Comparison of ENCODE assay signal across 8 mouse cellular contexts in genomic region chr8:15221211-15221912, GRCm38 (mm10).
DNase-seq lines count a peak whose midpoint lies in the region; ATAC-seq and TF ChIP-seq lines count a peak whose summit lies in the region.

No protein-coding gene starts in this region.

- no peaks in the 10 kb centered on the region for H3K79me2 ChIP-seq in CH12.LX (replicated peaks; ENCODE audit: control insufficient read depth, extremely low read depth, insufficient read depth, poor library complexity, severe bottlenecking)

- peak; percentile 53 for TF ChIP-seq RAD21 in CH12.LX (IDR thresholded peaks at IDR 0.05; ENCODE audit: low read depth, low read length)

- intact Hi-C loops in left cerebral cortex, adult 2 months (cut with DNase I): loop anchor here (2.0 to 10.0 kb wide), 3 partner anchors 84 to 773 kb away; no protein-coding TSS in a partner anchor

- no peaks in the 10 kb centered on the region for H3K36me3 ChIP-seq in CH12.LX (replicated peaks in 1 of 2; ENCODE audit: control insufficient read depth in 1 of 2, insufficient read depth in 1 of 2, low read length in 1 of 2)
- H3K36me3 ChIP-seq in midbrain, embryonic 16.5 days (ENCODE audit: control insufficient read depth, insufficient read depth, low read length): no peaks in the 10 kb centered on the region

- peak; percentile 45 to 52 for TF ChIP-seq CTCF in CH12.LX (conservative IDR thresholded peaks at IDR 0.05 in 1 of 2, IDR thresholded peaks at IDR 0.05 in 1 of 2; ENCODE audit: low read depth in 2 of 2, low read length in 2 of 2)
- TF ChIP-seq CTCF in left cerebral cortex, adult 2 months (IDR thresholded peaks at IDR 0.05): peak; percentile 83

- 43% methylated on average over 13 of the region's 13 CpGs for WGBS in midbrain, embryonic 16.5 days

- H3K27me3 ChIP-seq in CH12.LX (replicated peaks): no peaks in the 10 kb centered on the region
- no peaks in the 10 kb centered on the region for H3K27me3 ChIP-seq in midbrain, embryonic 16.5 days (ENCODE audit: control insufficient read depth, insufficient read depth, low read depth, low read length)

- in situ Hi-C loops in CH12.LX (cut with MboI; ENCODE audit: low pct_ligation_motif_present, low pct_unique_long_range_greater_than_20kb, low sequenced_read_pairs): no loop called here

- no peak overlapping the region for H3K4me2 ChIP-seq in CH12.LX (ENCODE audit: insufficient read depth, low read depth, poor library complexity, severe bottlenecking)
- no peak overlapping the region for H3K4me2 ChIP-seq in midbrain, embryonic 16.5 days (ENCODE audit: low read length)

- TF ChIP-seq EP300 in CH12.LX (IDR thresholded peaks at IDR 0.05; ENCODE audit: low read length): no peak

- TF ChIP-seq POLR2A in CH12.LX (IDR thresholded peaks at IDR 0.05; ENCODE audit: low read depth, low read length): no peak

- H3K4me3 ChIP-seq in CH12.LX (replicated peaks in 1 of 3; ENCODE audit: low read depth in 2 of 3, low read length in 2 of 3, poor library complexity in 1 of 3): no peak overlapping the region
- H3K4me3 ChIP-seq in left cerebral cortex, adult 2 months: no peak overlapping the region
- no peak overlapping the region for H3K4me3 ChIP-seq in midbrain, embryonic 16.5 days (ENCODE audit: low read depth, low read length)

- H3K27ac ChIP-seq in CH12.LX (ENCODE audit: insufficient read depth, low read depth): no peak overlapping the region
- H3K27ac ChIP-seq in left cerebral cortex, adult 2 months: no peak overlapping the region
- no peak overlapping the region for H3K27ac ChIP-seq in midbrain, embryonic 16.5 days (ENCODE audit: low read length)

- dilution Hi-C loops in CH12.LX (cut with MboI; ENCODE audit: extremely low pct_ligation_motif_present, extremely low pct_unique_long_range_greater_than_20kb, low sequenced_read_pairs): no loop called here

- H3K4me1 ChIP-seq in CH12.LX (ENCODE audit: control insufficient read depth in 1 of 2, insufficient read depth in 2 of 2): peaks cover 0 to 5% of the 10 kb centered on the region in 2 experiments; a peak in 1 of 4 replicates
- no peaks in the 10 kb centered on the region for H3K4me1 ChIP-seq in midbrain, embryonic 16.5 days (ENCODE audit: control insufficient read depth, insufficient read depth, low read length)

- no peak overlapping the region for H3K9ac ChIP-seq in CH12.LX (ENCODE audit: insufficient read depth, low read depth)
- H3K9ac ChIP-seq in midbrain, embryonic 16.5 days (ENCODE audit: low read depth, low read length): no peak overlapping the region

- DNase-seq in CD4-positive, CD25-positive, alpha-beta regulatory T cell, adult 2 months (ENCODE audit: low read depth, low spot score): peak; percentile 38
- peak; percentile 4 for DNase-seq in CH12.LX (ENCODE audit: extremely low read depth)
- peak; percentile 36 for DNase-seq in cerebellum, adult 8-10 months
- DNase-seq in forelimb bud, embryonic 11.5 days (ENCODE audit: low read depth, low spot score): peak; percentile 63
- peak; percentile 53 to 68 for DNase-seq in left cerebral cortex, adult 2 months (ENCODE audit: extremely low spot score in 1 of 2, low spot score in 2 of 2)
- DNase-seq in thymus, postnatal 14 days: peak; percentile 29

- no peak for ATAC-seq in CD4-positive, CD25-positive, alpha-beta regulatory T cell, adult 4 months
- ATAC-seq in midbrain, embryonic 16.5 days: peak; percentile 73

- peaks cover 56% of the 10 kb centered on the region for H3K9me3 ChIP-seq in CH12.LX (replicated peaks; ENCODE audit: low read length)
- no peaks in the 10 kb centered on the region for H3K9me3 ChIP-seq in midbrain, embryonic 16.5 days (replicated peaks; ENCODE audit: control insufficient read depth, low read length, poor library complexity, severe bottlenecking)

TF ChIP-seq in CH12.LX, 34 proteins besides CTCF, POLR2A, EP300 and RAD21:
- no peak for TF ChIP-seq ETS1 (conservative IDR thresholded peaks at IDR 0.05; ENCODE audit: low read depth, low read length)
- TF ChIP-seq GABPA (IDR thresholded peaks at IDR 0.05; ENCODE audit: insufficient replicate concordance, low read depth, low read length): no peak
- no peak for TF ChIP-seq ZKSCAN1 (IDR thresholded peaks at IDR 0.05; ENCODE audit: borderline replicate concordance, low read depth, low read length)
- TF ChIP-seq E2F4 (IDR thresholded peaks at IDR 0.05; ENCODE audit: insufficient replicate concordance, low read depth, low read length): no peak
- TF ChIP-seq MAZ (IDR thresholded peaks at IDR 0.05; ENCODE audit: low read depth, low read length): no peak
- TF ChIP-seq CHD1 (IDR thresholded peaks at IDR 0.05; ENCODE audit: low read depth, low read length): no peak
- TF ChIP-seq SMC3 (IDR thresholded peaks at IDR 0.05; ENCODE audit: low read depth, low read length): no peak
- no peak for TF ChIP-seq MAX (IDR thresholded peaks at IDR 0.05; ENCODE audit: low read length)
- TF ChIP-seq JUN (IDR thresholded peaks at IDR 0.05; ENCODE audit: insufficient read depth, low read depth, low read length): no peak
- TF ChIP-seq KAT2A (IDR thresholded peaks at IDR 0.05; ENCODE audit: insufficient replicate concordance, low read length): no peak
- TF ChIP-seq MAFK (IDR thresholded peaks at IDR 0.05; ENCODE audit: insufficient replicate concordance, low read length): no peak
- TF ChIP-seq IRF4 (IDR thresholded peaks at IDR 0.05; ENCODE audit: low read depth, low read length): no peak
- TF ChIP-seq MEF2A (IDR thresholded peaks at IDR 0.05; ENCODE audit: borderline replicate concordance, low read depth, low read length): no peak
- TF ChIP-seq HCFC1 (IDR thresholded peaks at IDR 0.05; ENCODE audit: low read depth, low read length): no peak
- no peak for TF ChIP-seq ZC3H11A (IDR thresholded peaks at IDR 0.05; ENCODE audit: low read depth, low read length)
- TF ChIP-seq NELFE (IDR thresholded peaks at IDR 0.05; ENCODE audit: low read depth, low read length): no peak
- no peak for TF ChIP-seq SIN3A (IDR thresholded peaks at IDR 0.05; ENCODE audit: low read length)
TF ChIP-seq in CH12.LX: peak in this region for 0.

Comparison
In these comparisons a context has a peak if more than half of its experiments do, and no peak if none do; other contexts are left out.
1. DNase-seq: peak in every context shown above with its lines; median percentile 63 in forelimb bud, embryonic 11.5 days; 60 in left cerebral cortex, adult 2 months; 38 in CD4-positive, CD25-positive, alpha-beta regulatory T cell, adult 2 months; 36 in cerebellum, adult 8-10 months; 29 in thymus, postnatal 14 days; 4 in CH12.LX.